Mouse (Mus musculus) lung, adult 2 months (tissue): ENCODE data around the gene Hoxc13. TPM values are rescaled to one million over a fixed set of nuclear protein-coding genes. Genes with fewer than 3 reads are reported as not detected.

Source experiments
- DNase-seq: peaks from one replicate; pipeline ENCODE4 v3.0.0; 2022
- H3K4me1 ChIP-seq: fragments of 200-500 bp; 2 replicates; pipeline ENCODE4 v1.6.1; 2011; ENCODE audit warnings: low read length; ENCODE audit not compliant: control insufficient read depth, insufficient read depth
- H3K4me3 ChIP-seq: fragments of 200-500 bp; replicated peaks from 2 replicates; pipeline ENCODE3; 2011; ENCODE audit warnings: low read depth, mild to moderate bottlenecking, control low read depth, low read length; ENCODE audit errors: extremely low read depth
- CTCF ChIP-seq: fragments of 200-500 bp; IDR thresholded peaks from 2 replicates; pipeline ENCODE4 v1.5.1; 2011; ENCODE audit warnings: mild to moderate bottlenecking, low read length, control low read depth; ENCODE audit not compliant: insufficient read depth
- POLR2A ChIP-seq: fragments of 200-500 bp; IDR thresholded peaks from 2 replicates; pipeline ENCODE4 v1.6.1; 2011; ENCODE audit warnings: low read depth, mild to moderate bottlenecking, control low read depth, low read length, borderline replicate concordance; ENCODE audit errors: extremely low read depth
- WGBS: fragments of 180-500 bp; shearing (Covaris S2); methylation state at CpG from one replicate; pipeline ENCODE4 v1.1.7; 2018; 5-methylcytosine and 5-hydroxymethylcytosine counted together
- polyA plus RNA-seq: library from polyadenylated mRNA; depleted of rRNA; stranded (reverse); fragments of >200 nt; gene quantifications from 2 replicates; pipeline ENCODE4 v1.2.3, GENCODE M21; 2012; rRNA removed

Hoxc13 gene
- not detected in 2 replicates for polyA plus RNA-seq

DNA sequence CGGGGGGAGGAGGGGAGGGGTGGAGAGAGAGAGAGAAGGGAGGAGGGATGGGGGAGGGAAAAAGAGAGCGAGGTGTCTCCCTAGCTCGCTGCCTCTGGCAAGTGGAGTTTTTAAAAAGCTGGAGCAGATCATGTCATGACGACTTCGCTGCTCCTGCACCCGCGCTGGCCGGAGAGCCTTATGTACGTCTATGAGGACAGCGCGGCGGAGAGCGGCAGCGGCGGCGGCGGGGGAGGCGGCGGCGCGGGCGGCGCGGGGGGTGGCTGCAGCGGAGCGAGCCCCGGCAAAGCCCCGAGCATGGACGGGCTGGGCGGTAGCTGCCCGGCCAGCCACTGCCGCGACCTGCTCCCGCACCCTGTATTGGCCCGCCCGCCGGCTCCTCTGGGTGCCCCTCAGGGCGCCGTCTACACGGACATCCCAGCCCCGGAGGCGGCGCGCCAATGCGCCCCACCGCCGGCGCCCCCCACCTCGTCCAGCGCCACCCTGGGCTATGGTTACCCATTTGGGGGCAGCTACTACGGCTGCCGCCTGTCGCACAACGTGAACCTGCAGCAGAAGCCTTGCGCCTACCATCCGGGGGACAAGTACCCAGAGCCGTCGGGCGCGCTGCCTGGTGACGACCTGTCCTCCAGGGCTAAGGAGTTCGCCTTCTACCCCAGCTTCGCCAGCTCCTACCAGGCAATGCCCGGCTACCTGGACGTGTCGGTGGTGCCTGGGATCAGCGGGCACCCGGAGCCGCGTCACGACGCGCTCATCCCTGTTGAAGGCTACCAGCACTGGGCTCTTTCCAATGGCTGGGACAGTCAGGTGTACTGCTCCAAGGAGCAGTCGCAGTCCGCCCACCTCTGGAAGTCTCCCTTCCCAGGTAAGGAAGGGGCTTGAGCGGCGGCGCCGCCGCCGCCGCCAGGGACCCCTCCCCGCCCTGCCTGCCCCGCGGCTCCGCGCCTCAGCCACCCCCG is at the start of gene Hoxc13:
TSS of gene Hoxc13 (plus strand) at position 51 of the 959 bp plus-strand sequence.
- TF ChIP-seq CTCF (no peak), POLR2A (no peak)
- Histone ChIP-seq H3K4me3 (no peak within 1 kb of the TSS), H3K4me1 (no peaks in the 10 kb centered on the region)
- DNase-seq, result no peak
- WGBS, result 2% methylated on average over 86 of the region's 88 CpGs

DNA sequence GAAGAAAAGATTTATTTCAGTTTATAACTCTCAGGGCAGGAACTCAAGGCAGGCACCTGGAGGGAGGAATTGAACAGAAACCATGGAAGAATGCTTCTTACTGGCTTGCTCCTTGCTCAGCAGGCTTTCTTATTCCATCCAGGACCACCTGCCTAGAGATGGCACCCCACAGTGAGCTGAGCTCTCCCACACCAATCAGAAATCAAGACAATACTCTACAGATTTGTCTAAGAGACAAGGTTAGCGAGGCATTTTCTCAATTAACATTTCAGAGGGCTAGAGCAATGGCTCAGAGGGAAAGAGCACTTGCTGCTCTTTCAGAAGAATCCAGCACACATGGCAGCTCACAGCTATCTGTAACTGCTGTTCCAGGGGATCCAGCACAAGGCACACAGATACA is 35.1 kb upstream of the Hoxc13 start:
- Histone ChIP-seq H3K4me1 (no peaks in the 10 kb centered on the region), H3K4me3 (no peak overlapping the region)
- TF ChIP-seq CTCF (no peak), POLR2A (no peak)
- 32% methylated on average over 1 of the region's 1 CpGs for WGBS
- DNase-seq, result no peak

DNA sequence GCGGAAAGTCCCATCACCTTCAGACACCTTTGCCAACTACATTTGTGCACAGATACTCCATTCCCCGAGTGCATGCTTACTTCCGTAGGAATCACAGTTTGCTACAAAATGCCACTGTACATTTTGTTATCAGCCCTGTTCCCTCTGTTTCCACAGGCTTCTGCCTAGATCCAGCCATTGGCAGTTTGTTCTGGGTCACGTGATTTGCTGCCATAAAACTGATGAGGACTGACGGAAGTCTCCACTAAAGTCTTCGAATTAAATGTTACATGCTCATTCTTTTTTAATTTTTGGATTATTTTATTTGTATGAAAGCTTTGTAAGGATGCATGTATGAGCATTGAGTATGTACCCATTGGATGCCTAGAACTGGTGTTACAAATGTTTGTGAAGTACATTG is 25.8 kb upstream of the Hoxc13 start:
- no peak overlapping the region for H3K4me3 ChIP-seq
- no peak for TF ChIP-seq POLR2A
- no peak for TF ChIP-seq CTCF
- DNase-seq, result no peak
- no peaks in the 10 kb centered on the region for H3K4me1 ChIP-seq
- 81% methylated on average over 6 of the region's 6 CpGs for WGBS

DNA sequence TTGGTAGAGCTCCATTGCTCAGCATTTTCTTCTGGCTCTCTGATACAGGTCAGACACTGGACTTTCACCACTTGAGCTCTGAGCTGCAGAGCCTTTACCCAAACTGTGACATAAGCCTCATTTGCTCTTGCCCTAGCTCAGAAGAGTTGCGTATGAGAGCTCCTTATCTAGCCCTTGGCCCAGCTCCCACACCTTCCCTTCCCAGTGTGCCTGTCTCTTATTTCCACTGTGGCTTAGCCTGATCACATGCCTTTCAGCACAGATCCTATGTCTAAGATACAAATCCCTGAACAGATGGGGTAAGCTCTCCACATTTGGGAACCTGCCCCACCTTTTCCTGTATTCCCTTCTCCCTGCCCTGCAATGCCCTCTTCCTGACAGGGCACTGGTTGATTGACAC is 16.0 kb upstream of the Hoxc13 start:
- WGBS, result 29% methylated on average over 1 of the region's 1 CpGs
- TF ChIP-seq POLR2A (no peak), CTCF (no peak)
- DNase-seq, result no peak
- no peaks in the 10 kb centered on the region for H3K4me1 ChIP-seq
- no peak overlapping the region for H3K4me3 ChIP-seq

DNA sequence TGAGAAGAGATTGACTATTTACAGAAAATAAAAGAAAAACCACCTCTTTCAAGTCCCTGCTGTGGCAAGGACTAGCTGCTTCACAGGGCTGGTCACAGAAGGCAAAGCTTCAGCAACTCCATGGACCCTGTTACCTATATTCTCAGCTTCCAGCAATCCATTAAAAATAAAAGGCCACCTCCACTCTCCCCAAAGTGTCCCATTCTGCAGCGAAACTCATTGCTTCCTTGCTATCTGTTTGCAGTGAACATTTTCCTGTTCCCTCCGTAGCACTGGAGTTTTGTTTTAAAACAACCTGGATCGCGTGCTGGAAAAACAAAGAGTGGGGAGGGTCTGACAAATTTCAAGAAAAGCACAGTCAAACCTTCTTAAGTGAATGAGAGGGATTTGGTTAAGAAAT is 11.4 kb upstream of the Hoxc13 start:
- no peak for DNase-seq
- 4% methylated on average over 4 of the region's 4 CpGs for WGBS
- TF ChIP-seq POLR2A (no peak), CTCF (no peak)
- H3K4me3 ChIP-seq, result no peak overlapping the region
- no peaks in the 10 kb centered on the region for H3K4me1 ChIP-seq

DNA sequence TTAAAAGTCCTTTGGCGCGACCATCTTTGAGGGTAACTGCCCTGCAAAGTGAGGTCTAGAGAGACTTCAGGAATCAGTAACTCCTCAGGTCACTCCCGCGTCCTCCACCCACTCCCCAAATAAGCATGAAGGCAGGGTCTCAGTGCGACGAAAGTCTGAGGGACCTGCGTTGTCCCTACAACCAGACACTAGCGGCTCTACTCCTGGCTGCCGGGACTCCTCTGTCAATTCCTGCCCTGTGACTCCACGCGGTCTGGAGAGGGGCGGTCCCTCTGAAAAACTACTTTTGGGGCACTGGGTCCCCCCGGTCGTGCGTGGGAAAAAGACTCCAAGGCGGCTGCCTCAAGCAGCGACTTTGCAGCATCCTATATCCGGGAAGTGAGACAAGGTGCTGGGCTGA is 10.9 kb upstream of the Hoxc13 start:
- H3K4me1 ChIP-seq, result no peaks in the 10 kb centered on the region
- H3K4me3 ChIP-seq, result no peak overlapping the region
- WGBS, result 2% methylated on average over 18 of the region's 18 CpGs
- no peak for DNase-seq
- TF ChIP-seq POLR2A, result no peak
- no peak for TF ChIP-seq CTCF

DNA sequence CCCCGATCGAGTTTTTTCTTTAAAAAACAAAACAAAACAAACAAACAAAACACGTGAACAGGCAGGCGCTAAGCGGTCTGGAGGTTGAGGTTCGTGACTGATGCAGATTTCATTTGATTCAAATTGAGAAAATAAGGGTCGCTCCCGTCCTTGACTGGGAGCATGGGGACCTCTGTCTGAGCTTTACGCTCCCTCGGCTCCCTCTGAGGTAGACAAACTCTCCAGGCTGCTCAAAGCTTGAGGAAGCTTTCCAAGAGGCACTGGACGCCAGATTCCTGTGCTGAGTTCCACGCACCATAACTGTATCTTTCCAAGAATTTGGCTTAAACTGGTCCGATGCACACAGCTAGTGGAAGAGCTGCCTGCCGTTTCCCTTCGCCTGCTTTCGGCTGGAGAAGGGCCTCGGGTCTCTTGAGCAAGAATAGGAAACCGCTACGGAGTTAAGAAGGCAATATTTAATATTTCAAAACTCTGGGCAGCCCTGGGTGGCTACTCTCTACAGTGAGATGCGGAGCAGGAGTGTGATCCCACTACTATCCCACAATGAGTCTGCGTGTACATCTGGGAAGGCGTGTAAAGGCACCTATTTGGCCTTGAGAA is 10.3 kb upstream of the Hoxc13 start:
- no peak for DNase-seq
- 3% methylated on average over 22 of the region's 22 CpGs for WGBS
- no peak for TF ChIP-seq POLR2A
- TF ChIP-seq CTCF, result no peak
- Histone ChIP-seq H3K4me1 (no peaks in the 10 kb centered on the region), H3K4me3 (no peak overlapping the region)

DNA sequence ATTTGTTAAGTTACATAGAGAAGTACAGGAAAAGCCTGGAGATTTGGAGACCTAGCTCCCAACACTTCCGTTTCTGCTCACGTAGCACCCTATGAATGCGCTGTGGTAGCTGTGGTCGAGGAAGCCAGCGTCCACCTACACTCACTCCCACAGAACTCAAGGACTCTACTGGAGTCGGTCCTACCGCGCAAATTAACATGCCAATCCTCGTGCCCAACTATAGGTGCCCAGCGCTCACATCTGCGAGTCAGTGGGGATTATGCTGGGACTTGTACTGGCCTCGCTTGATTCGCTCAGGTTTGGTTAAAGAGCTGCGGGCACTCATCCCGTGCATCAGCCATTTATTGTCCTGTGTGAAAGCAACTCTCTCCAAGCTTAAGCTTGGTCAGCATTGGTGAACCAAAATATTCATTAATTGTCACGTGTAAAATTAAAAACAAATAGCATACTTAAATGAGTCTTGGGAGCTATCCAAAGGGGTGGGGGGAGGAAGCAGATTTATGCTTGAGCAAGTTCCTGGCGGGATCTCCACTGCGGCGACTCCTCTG is 7.8 kb upstream of the Hoxc13 start:
- no peak for TF ChIP-seq POLR2A
- no peak for TF ChIP-seq CTCF
- no peak for DNase-seq
- Histone ChIP-seq H3K4me3 (no peak overlapping the region), H3K4me1 (no peaks in the 10 kb centered on the region)
- 2% methylated on average over 19 of the region's 19 CpGs for WGBS

DNA sequence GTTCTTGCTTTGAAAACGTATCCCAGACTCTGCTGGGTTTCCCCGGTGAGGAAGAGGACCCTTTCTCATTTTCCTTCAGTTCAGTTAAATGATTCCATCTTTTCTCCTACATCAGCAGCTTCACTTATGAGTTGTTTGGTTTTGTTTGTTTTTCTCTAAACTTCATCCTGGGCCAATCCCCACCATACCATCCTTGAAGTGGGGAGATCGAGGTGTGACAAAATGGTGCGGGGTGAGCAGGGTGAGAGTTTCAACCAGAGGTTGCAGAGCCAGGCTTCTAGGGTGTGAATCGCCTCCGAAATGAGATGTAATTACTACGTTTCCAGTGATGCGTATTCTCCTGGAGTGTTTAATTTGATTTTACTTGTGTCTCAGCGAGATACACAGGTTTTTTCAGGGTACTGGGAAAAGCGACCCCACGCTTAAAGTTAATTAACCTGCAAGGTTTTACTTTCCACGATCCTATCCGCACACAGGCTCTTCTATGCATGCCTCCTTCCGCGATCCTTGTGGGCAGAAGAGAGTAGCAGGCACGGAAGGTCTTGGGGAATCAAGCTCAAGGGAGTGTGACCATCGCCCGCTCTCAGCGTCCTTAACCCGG is 2.8 kb upstream of the Hoxc13 start:
- Histone ChIP-seq H3K4me3 (no peak overlapping the region), H3K4me1 (no peaks in the 10 kb centered on the region)
- 4% methylated on average over 20 of the region's 20 CpGs for WGBS
- TF ChIP-seq CTCF (no peak), POLR2A (no peak)
- DNase-seq, result no peak
